Mouse (Mus musculus) gastrocnemius, postnatal 4 days (tissue): ENCODE measurements around the gene Dock6. TPM values are rescaled to one million over a fixed set of nuclear protein-coding genes. Genes with fewer than 3 reads are reported as not detected.
A peak's percentile ranks its signal among the peaks of the same experiment; 100 is the strongest.

Experiments
- DNase-seq, 2 experiments: peaks; one replicate each; pipeline ENCODE4 v3.0.0; 2021 to 2022; ENCODE audit warnings: low spot score in 2 of 2, mixed read lengths in 2 of 2
- microRNA-seq: library from miRNA; unstranded; fragments of <30 nt; microRNA quantifications from one replicate; pipeline ENCODE4 v1.2.0, GENCODE M21; 2021
- total RNA-seq, 2 experiments: library from RNA; stranded (reverse); gene quantifications; 2 replicates each; pipeline ENCODE4 v1.2.3; 2021

Dock6 gene
- total RNA-seq, 2 experiments from 2014 or later: 34.3 to 44.5 TPM

GRCm38 (mm10) chr9:21751347-21751746 is 101.1 kb downstream of the Dock6 start:
- peak in 1 of 2 experiments; percentile 48 for DNase-seq

GRCm38 (mm10) chr9:21750370-21750769 is 102.1 kb downstream of the Dock6 start:
- DNase-seq: no peak

Small RNA genes lying within 50 kb of the gene (microRNA-seq; reads per million reads assigned to microRNA genes)
- gene Mir7083: 4.0 reads per million, percentile 15 among the genes with 10 or more reads in this experiment

Other genes starting within 250 kb of the Dock6 start
- 10 to 100 TPM; 65.7 to 66.7 TPM for gene Smarca4, start 236.5 kb downstream of the Dock6 start, total RNA-seq
- 10 to 100 TPM; 25.6 to 37.2 TPM for gene Ldlr, start 129.2 kb downstream of the Dock6 start, total RNA-seq
- 10 to 100 TPM; 10.8 to 14.2 TPM for gene Spc24, start 92.3 kb downstream of the Dock6 start, total RNA-seq
- 10 to 100 TPM; 48.1 to 49.1 TPM for gene Kank2, start 53.9 kb downstream of the Dock6 start, total RNA-seq
- gene Angptl8, start 17.1 kb downstream of the Dock6 start, total RNA-seq: under 1 TPM in 1 of 2 experiments, not detected in 1; 0.54 TPM
- gene Rab3d, start 65.6 kb upstream of the Dock6 start, total RNA-seq: 10 to 100 TPM; 12.6 to 16.1 TPM
- 1 to 10 TPM in 1 of 2 experiments, under 1 TPM in 1; 0.98 to 1.3 TPM for gene Ccdc159, start 74.8 kb upstream of the Dock6 start, total RNA-seq
- 10 to 100 TPM; 18.9 to 21.4 TPM for gene Tmem205, start 74.9 kb upstream of the Dock6 start, total RNA-seq
- 1 to 10 TPM; 4.4 to 4.8 TPM for gene Plppr2, start 84.4 kb upstream of the Dock6 start, total RNA-seq
- 1 to 10 TPM; 5.2 to 6.3 TPM for gene Swsap1, start 103.1 kb upstream of the Dock6 start, total RNA-seq
- gene Epor, start 110.9 kb upstream of the Dock6 start, total RNA-seq: 1 to 10 TPM; 6.5 to 7.5 TPM
- gene Rgl3, start 136.8 kb upstream of the Dock6 start, total RNA-seq: under 1 TPM; 0.21 to 0.22 TPM
- gene Ccdc151, start 150.0 kb upstream of the Dock6 start, total RNA-seq: under 1 TPM in 1 of 2 experiments, not detected in 1; 0.23 TPM
- 10 to 100 TPM; 61.4 to 66.1 TPM for gene Prkcsh, start 150.2 kb upstream of the Dock6 start, total RNA-seq
- under 1 TPM; 0.08 to 0.12 TPM for gene Elavl3, start 199.4 kb upstream of the Dock6 start, total RNA-seq
- gene Gm49318, start 218.6 kb upstream of the Dock6 start, total RNA-seq: under 1 TPM in 1 of 2 experiments, not detected in 1; 0.54 TPM
- gene Zfp653, start 218.7 kb upstream of the Dock6 start, total RNA-seq: 1 to 10 TPM; 5.6 to 7.4 TPM
- gene Ecsit, start 232.8 kb upstream of the Dock6 start, total RNA-seq: 10 to 100 TPM; 33.7 to 36.0 TPM
- gene Cnn1, start 246.6 kb upstream of the Dock6 start, total RNA-seq: 1 to 10 TPM; 7.2 to 7.5 TPM